Mouse (Mus musculus): ENCODE results near the gene Hhat. TPM values are rescaled to one million over a fixed set of nuclear protein-coding genes. Genes with fewer than 3 reads are reported as not detected.

The Hhat gene
- total and polyA plus RNA-seq, 3 experiments: 0.22 TPM; not detected in 2

GRCm38 (mm10) chr1:192786194-192786593 lies 15.2 kb upstream of the Hhat start:
- no peaks in the 10 kb centered on the region for H3K4me1 ChIP-seq (ENCODE audit: insufficient read depth, low read depth, low read length)
- H3K36me3 ChIP-seq (replicated peaks): no peaks in the 10 kb centered on the region
- H3K4me3 ChIP-seq (ENCODE audit: low read depth, low read length): no peak overlapping the region
- H3K27me3 ChIP-seq (ENCODE audit: insufficient read depth, low read length): no peaks in the 10 kb centered on the region
- no peak for TF ChIP-seq CTCF (IDR thresholded peaks at IDR 0.05; ENCODE audit: low read depth, low read length)
- H3K9me3 ChIP-seq (replicated peaks): peaks cover 57% of the 10 kb centered on the region
- ATAC-seq (ENCODE audit: extremely low read depth, insufficient number of reproducible peaks, low FRiP score, poor library complexity, severe bottlenecking) (no peak), DNase-seq (ENCODE audit: low spot score) (no peak)

- no peak overlapping the region for H3K4me3 ChIP-seq (ENCODE audit: low read depth, low read length)
- TF ChIP-seq POLR2AphosphoS5 (IDR thresholded peaks at IDR 0.05; ENCODE audit: insufficient replicate concordance, low read depth, low read length) (no peak), GATA2 (IDR thresholded peaks at IDR 0.05; ENCODE audit: borderline replicate concordance, low read depth, low read length) (no peak), TAL1 (conservative IDR thresholded peaks at IDR 0.05; ENCODE audit: low read depth, low read length) (no peak), CTCF (IDR thresholded peaks at IDR 0.05; ENCODE audit: low read depth, low read length) (no peak), GATA1 (IDR thresholded peaks at IDR 0.05; ENCODE audit: borderline replicate concordance, low read length) (no peak)
- H3K9me3 ChIP-seq (replicated peaks): peaks cover 57% of the 10 kb centered on the region
- ATAC-seq (ENCODE audit: extremely low read depth, insufficient number of reproducible peaks, low FRiP score, poor library complexity, severe bottlenecking): no peak
- DNase-seq (ENCODE audit: low spot score): no peak
- no peaks in the 10 kb centered on the region for H3K4me1 ChIP-seq (ENCODE audit: insufficient read depth, low read depth, low read length)
- H3K27me3 ChIP-seq (ENCODE audit: insufficient read depth, low read length): no peaks in the 10 kb centered on the region
- H3K36me3 ChIP-seq (replicated peaks): no peaks in the 10 kb centered on the region
Observed at GRCm38 (mm10) chr1:192785046-192785961, 14.3 kb upstream of the Hhat start.

- DNase-seq (ENCODE audit: low spot score) (no peak), ATAC-seq (ENCODE audit: extremely low read depth, insufficient number of reproducible peaks, low FRiP score, poor library complexity, severe bottlenecking) (no peak)
- Histone ChIP-seq H3K4me3 (ENCODE audit: low read depth, low read length) (no peak overlapping the region), H3K4me1 (ENCODE audit: insufficient read depth, low read depth, low read length) (no peaks in the 10 kb centered on the region), H3K36me3 (replicated peaks) (no peaks in the 10 kb centered on the region), H3K27me3 (ENCODE audit: insufficient read depth, low read length) (no peaks in the 10 kb centered on the region), H3K9me3 (replicated peaks) (peaks cover 55% of the 10 kb centered on the region)
- TF ChIP-seq TAL1 (conservative IDR thresholded peaks at IDR 0.05; ENCODE audit: low read depth, low read length) (no peak), GATA2 (IDR thresholded peaks at IDR 0.05; ENCODE audit: borderline replicate concordance, low read depth, low read length) (no peak), GATA1 (IDR thresholded peaks at IDR 0.05; ENCODE audit: borderline replicate concordance, low read length) (no peak), CTCF (IDR thresholded peaks at IDR 0.05; ENCODE audit: low read depth, low read length) (no peak), POLR2AphosphoS5 (IDR thresholded peaks at IDR 0.05; ENCODE audit: insufficient replicate concordance, low read depth, low read length) (no peak)
Observed at GRCm38 (mm10) chr1:192784374-192784773, 13.4 kb upstream of the Hhat start.

- H3K4me3 ChIP-seq (ENCODE audit: low read depth, low read length): no peak overlapping the region
- H3K4me1 ChIP-seq (ENCODE audit: insufficient read depth, low read depth, low read length): no peaks in the 10 kb centered on the region
- H3K9me3 ChIP-seq (replicated peaks): peaks cover 54% of the 10 kb centered on the region
- ATAC-seq (ENCODE audit: extremely low read depth, insufficient number of reproducible peaks, low FRiP score, poor library complexity, severe bottlenecking) (no peak), DNase-seq (ENCODE audit: low spot score) (no peak)
- no peaks in the 10 kb centered on the region for H3K27me3 ChIP-seq (ENCODE audit: insufficient read depth, low read length)
- TF ChIP-seq GATA1 (IDR thresholded peaks at IDR 0.05; ENCODE audit: borderline replicate concordance, low read length): no peak
- no peaks in the 10 kb centered on the region for H3K36me3 ChIP-seq (replicated peaks)
Observed at GRCm38 (mm10) chr1:192781256-192781655, 10.2 kb upstream of the Hhat start.

GRCm38 (mm10) chr1:192778869-192779514 lies 8.0 kb upstream of the Hhat start:
- no peak for ATAC-seq (ENCODE audit: extremely low read depth, insufficient number of reproducible peaks, low FRiP score, poor library complexity, severe bottlenecking)
- Histone ChIP-seq H3K4me3 (ENCODE audit: low read depth, low read length) (no peak overlapping the region), H3K9me3 (replicated peaks) (peaks cover 43% of the 10 kb centered on the region), H3K27me3 (ENCODE audit: insufficient read depth, low read length) (no peaks in the 10 kb centered on the region), H3K4me1 (ENCODE audit: insufficient read depth, low read depth, low read length) (no peaks in the 10 kb centered on the region), H3K36me3 (replicated peaks) (no peaks in the 10 kb centered on the region)
- TF ChIP-seq CTCF (IDR thresholded peaks at IDR 0.05; ENCODE audit: low read depth, low read length) (no peak), GATA1 (IDR thresholded peaks at IDR 0.05; ENCODE audit: borderline replicate concordance, low read length) (no peak), POLR2AphosphoS5 (IDR thresholded peaks at IDR 0.05; ENCODE audit: insufficient replicate concordance, low read depth, low read length) (no peak), TAL1 (conservative IDR thresholded peaks at IDR 0.05; ENCODE audit: low read depth, low read length) (no peak), GATA2 (IDR thresholded peaks at IDR 0.05; ENCODE audit: borderline replicate concordance, low read depth, low read length) (no peak)
- DNase-seq (ENCODE audit: low spot score): no peak

- ATAC-seq (ENCODE audit: extremely low read depth, insufficient number of reproducible peaks, low FRiP score, poor library complexity, severe bottlenecking): no peak
- Histone ChIP-seq H3K27me3 (ENCODE audit: insufficient read depth, low read length) (no peaks in the 10 kb centered on the region), H3K4me1 (ENCODE audit: insufficient read depth, low read depth, low read length) (no peaks in the 10 kb centered on the region), H3K36me3 (replicated peaks) (no peaks in the 10 kb centered on the region), H3K4me3 (ENCODE audit: low read depth, low read length) (no peak overlapping the region), H3K9me3 (replicated peaks) (peaks cover 39% of the 10 kb centered on the region)
- no peak for TF ChIP-seq POLR2AphosphoS5 (IDR thresholded peaks at IDR 0.05; ENCODE audit: insufficient replicate concordance, low read depth, low read length)
- no peak for TF ChIP-seq GATA2 (IDR thresholded peaks at IDR 0.05; ENCODE audit: borderline replicate concordance, low read depth, low read length)
- TF ChIP-seq GATA1 (IDR thresholded peaks at IDR 0.05; ENCODE audit: borderline replicate concordance, low read length): no peak
- TF ChIP-seq TAL1 (conservative IDR thresholded peaks at IDR 0.05; ENCODE audit: low read depth, low read length): no peak
- no peak for TF ChIP-seq CTCF (IDR thresholded peaks at IDR 0.05; ENCODE audit: low read depth, low read length)
- DNase-seq (ENCODE audit: low spot score): no peak
Observed at GRCm38 (mm10) chr1:192778206-192778605, 7.2 kb upstream of the Hhat start.

All from G1E (cell line).